Mouse (Mus musculus) brain, embryonic 14.5 days (tissue): ENCODE data around the gene Serpina3i.

Source experiments
- CTCF ChIP-seq: fragments of 200-500 bp; IDR thresholded peaks from 2 replicates; pipeline ENCODE4 v1.5.1; 2012; ENCODE audit warnings: inconsistent platforms, mild to moderate bottlenecking, moderate library complexity, borderline replicate concordance; ENCODE audit not compliant: insufficient read depth, insufficient read length; ENCODE audit errors: extremely low read depth
- POLR2A ChIP-seq: fragments of 200-500 bp; IDR thresholded peaks from 2 replicates; pipeline ENCODE4 v1.6.1; 2012; ENCODE audit warnings: mild to moderate bottlenecking, inconsistent platforms, borderline replicate concordance; ENCODE audit not compliant: poor library complexity, insufficient read depth, insufficient read length, severe bottlenecking; ENCODE audit errors: extremely low read depth

DNA sequence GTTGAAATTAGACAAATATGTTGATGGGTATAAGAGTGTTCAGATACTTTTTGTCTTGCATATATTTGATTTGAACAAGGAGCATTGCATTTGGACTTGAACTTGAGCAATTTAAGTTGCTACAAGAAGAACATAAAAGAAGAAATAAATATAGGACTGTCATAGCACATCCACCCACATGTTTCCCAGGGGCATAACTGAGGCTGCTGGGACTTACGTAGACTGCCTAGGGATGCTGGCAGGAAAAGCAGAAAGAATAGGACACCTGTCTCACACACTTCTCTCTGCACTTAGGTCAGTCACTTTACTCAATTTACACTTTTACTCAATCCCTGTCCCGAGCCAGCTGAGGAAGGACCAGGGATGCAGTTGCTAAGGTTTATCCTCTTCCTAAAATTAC, 31.0 kb downstream of the Serpina3i start:
- TF ChIP-seq POLR2A: no peak
- no peak for TF ChIP-seq CTCF
